27 mouse cellular contexts compared by ENCODE assay signal in genomic region chr15:96632201-96632600, GRCm38 (mm10). TPM values are rescaled to one million over a fixed set of nuclear protein-coding genes. Genes with fewer than 3 reads are reported as not detected.
DNase-seq lines count a peak whose midpoint lies in the region; ATAC-seq and TF ChIP-seq lines count a peak whose summit lies in the region.
"Had no signal": no experiment of that assay in that cellular context is flagged by ENCODE, and none has a peak within 500 bp of the region (broad histone marks: within the 10 kb centered on the region; RNA-seq: fewer than 3 reads in every experiment).

No protein-coding gene starts in this region.

- H3K4me1 ChIP-seq in liver, embryonic 14.5 days (replicated peaks; ENCODE audit: control insufficient read depth in 2 of 2, insufficient read depth in 2 of 2, low read length in 1 of 2): 0 out of 4 replicates have a peak, but pooled peaks cover 0 to under 1% of the 10 kb centered on the region in 2 experiments
- peaks cover 18% of the 10 kb centered on the region for H3K4me1 ChIP-seq in liver, embryonic 12.5 days
- H3K4me1 ChIP-seq in E14TG2a.4 (replicated peaks; ENCODE audit: low read depth, low read length): peaks cover 77% of the 10 kb centered on the region
- H3K4me1 ChIP-seq in bone marrow, adult 2 months (ENCODE audit: control insufficient read depth, insufficient read depth, low read length): peaks cover 2% of the 10 kb centered on the region; the same call in 1 of the 2 replicates
- no peaks in the 10 kb centered on the region for H3K4me1 ChIP-seq in forebrain, embryonic 10.5 days

- no peak for ATAC-seq in liver, embryonic 14.5 days (ENCODE audit: insufficient read depth)
- ATAC-seq in liver, embryonic 12.5 days: no peak
- ATAC-seq: forebrain, postnatal 0 days; hindbrain, postnatal 0 days; intestine, embryonic 15.5 days; midbrain, embryonic 13.5 days had no signal

- TF ChIP-seq POLR2A in bone marrow, adult 2 months (IDR thresholded peaks at IDR 0.05; ENCODE audit: borderline replicate concordance, control insufficient read depth, low read depth, low read length): no peak

- DNase-seq in liver, embryonic 14.5 days (ENCODE audit: low read depth in 3 of 3, low spot score in 3 of 3): no peak
- peak; percentile 41 for DNase-seq in ES-CJ7 (ENCODE audit: low read depth, low spot score)
- no peak for DNase-seq in forebrain, embryonic 10.5 days (ENCODE audit: extremely low spot score, low spot score)
- no peak for DNase-seq in layer of hippocampus, postnatal 14 days (ENCODE audit: low spot score in 2 of 2)
- DNase-seq: adrenal gland, postnatal 14 days; B cell, adult 2 months; cerebellum, adult 2 months; forebrain, postnatal 0 days; gastrocnemius, postnatal 10 days; kidney, adult 2 months; kidney, postnatal 4 days; liver, embryonic 13.5 days; right cerebral cortex, postnatal 25 days; thymus, postnatal 4 days had no signal

- no peak overlapping the region for H3K4me3 ChIP-seq in liver, embryonic 14.5 days (ENCODE audit: insufficient read depth in 1 of 2, low read depth in 2 of 2, low read length in 2 of 2)
- no peak overlapping the region for H3K4me3 ChIP-seq in liver, embryonic 12.5 days
- H3K4me3 ChIP-seq in E14TG2a.4 (replicated peaks; ENCODE audit: low read length): no peak overlapping the region
- no peak overlapping the region for H3K4me3 ChIP-seq in bone marrow, adult 2 months (replicated peaks; ENCODE audit: control insufficient read depth, low read depth, low read length)
- no peak overlapping the region for H3K4me3 ChIP-seq in forebrain, embryonic 10.5 days
- H3K4me3 ChIP-seq: erythroblast, embryonic 14.5 days; forebrain, embryonic 12.5 days; heart, embryonic 15.5 days; intestine, embryonic 15.5 days; limb, embryonic 13.5 days; liver, embryonic 13.5 days; lung, embryonic 15.5 days; midbrain, embryonic 13.5 days had no signal

- TF ChIP-seq CTCF in liver, embryonic 14.5 days (IDR thresholded peaks at IDR 0.05; ENCODE audit: low read depth): peak; percentile 9; the same call in 1 of the 2 replicates
- TF ChIP-seq CTCF in E14TG2a.4 (conservative IDR thresholded peaks at IDR 0.05; ENCODE audit: low read length): peak; percentile 51
- TF ChIP-seq CTCF in bone marrow, adult 2 months (IDR thresholded peaks at IDR 0.05; ENCODE audit: control insufficient read depth, insufficient read depth, low read length): 0 out of 2 replicates have a peak, but pooled peaks have one; percentile 6

- H3K27ac ChIP-seq in liver, embryonic 14.5 days: no peak overlapping the region
- no peak overlapping the region for H3K27ac ChIP-seq in liver, embryonic 12.5 days
- no peak overlapping the region for H3K27ac ChIP-seq in bone marrow, adult 2 months (ENCODE audit: control insufficient read depth, insufficient read depth, low read depth, low read length, poor library complexity)
- no peak overlapping the region for H3K27ac ChIP-seq in forebrain, embryonic 10.5 days
- H3K27ac ChIP-seq: forebrain, embryonic 12.5 days; heart, embryonic 15.5 days; hindbrain, postnatal 0 days; intestine, embryonic 15.5 days; kidney, postnatal 0 days; limb, embryonic 13.5 days; liver, embryonic 13.5 days; lung, embryonic 15.5 days; macrophage; midbrain, embryonic 13.5 days had no signal

- H3K9me3 ChIP-seq in liver, embryonic 14.5 days (ENCODE audit: control insufficient read depth, low read length): peaks cover 2% of the 10 kb centered on the region; the same call in 1 of the 2 replicates
- no peaks in the 10 kb centered on the region for H3K9me3 ChIP-seq in liver, embryonic 12.5 days (replicated peaks)
- H3K9me3 ChIP-seq in E14TG2a.4 (ENCODE audit: low read length): no peaks in the 10 kb centered on the region
- H3K9me3 ChIP-seq in forebrain, embryonic 10.5 days: peaks cover 63% of the 10 kb centered on the region
- H3K9me3 ChIP-seq: heart, embryonic 15.5 days; intestine, embryonic 15.5 days; lung, embryonic 15.5 days had no signal

- H3K9ac ChIP-seq in liver, embryonic 14.5 days (replicated peaks): no peak overlapping the region
- no peak overlapping the region for H3K9ac ChIP-seq in liver, embryonic 12.5 days
- H3K9ac ChIP-seq: forebrain, embryonic 12.5 days; forebrain, postnatal 0 days; heart, embryonic 15.5 days; intestine, embryonic 15.5 days; limb, embryonic 13.5 days; liver, embryonic 13.5 days; lung, embryonic 15.5 days; midbrain, embryonic 13.5 days had no signal

- no peak for TF ChIP-seq EP300 in liver, embryonic 14.5 days (IDR thresholded peaks at IDR 0.05; ENCODE audit: low read depth)

- WGBS in liver, embryonic 14.5 days (ENCODE audit: insufficient replicate concordance): 77% methylated on average over 5 of the region's 5 CpGs
- WGBS in liver, embryonic 12.5 days (ENCODE audit: insufficient replicate concordance): 88% methylated on average over 5 of the region's 5 CpGs
- WGBS in bone marrow, adult 2 months: 92% methylated on average over 5 of the region's 5 CpGs
- 94% methylated on average over 5 of the region's 5 CpGs for WGBS in forebrain, embryonic 10.5 days

- H3K36me3 ChIP-seq in liver, embryonic 14.5 days (replicated peaks; ENCODE audit: control insufficient read depth, insufficient read depth, low read depth): no peaks in the 10 kb centered on the region
- H3K36me3 ChIP-seq in liver, embryonic 12.5 days: peaks cover 48% of the 10 kb centered on the region
- H3K36me3 ChIP-seq in E14TG2a.4 (ENCODE audit: insufficient read depth, low read length): peaks cover 42% of the 10 kb centered on the region
- H3K36me3 ChIP-seq in forebrain, embryonic 10.5 days (replicated peaks): peaks cover 100% of the 10 kb centered on the region

- H3K4me2 ChIP-seq in liver, embryonic 14.5 days (ENCODE audit: low read depth): no peak overlapping the region
- H3K4me2 ChIP-seq in liver, embryonic 12.5 days: no peak overlapping the region
- H3K4me2 ChIP-seq: forebrain, embryonic 12.5 days; heart, embryonic 15.5 days; intestine, embryonic 15.5 days; limb, embryonic 13.5 days; liver, embryonic 13.5 days; lung, embryonic 15.5 days; midbrain, embryonic 13.5 days had no signal

- H3K27me3 ChIP-seq in liver, embryonic 14.5 days (ENCODE audit: control insufficient read depth, insufficient read depth, low read length): no peaks in the 10 kb centered on the region
- no peaks in the 10 kb centered on the region for H3K27me3 ChIP-seq in liver, embryonic 12.5 days (replicated peaks)
- no peaks in the 10 kb centered on the region for H3K27me3 ChIP-seq in E14TG2a.4 (ENCODE audit: insufficient read depth, low read length)
- H3K27me3 ChIP-seq in forebrain, embryonic 10.5 days (ENCODE audit: poor library complexity, severe bottlenecking): no peaks in the 10 kb centered on the region
- H3K27me3 ChIP-seq: forebrain, embryonic 12.5 days; heart, embryonic 15.5 days; intestine, embryonic 15.5 days; limb, embryonic 13.5 days; liver, embryonic 13.5 days; lung, embryonic 15.5 days; midbrain, embryonic 13.5 days had no signal

RNA-seq across cellular contexts. Expression of gene Slc38a1, which starts 10.5 kb away (rescaled TPM):
- polyA plus RNA-seq in liver, embryonic 14.5 days (2012; rRNA removed): 5.7 and 9.3 TPM in 2 replicates
- polyA plus RNA-seq in liver, embryonic 14.5 days (2014; fragmentation: Nextera tagmentation; extraction: Ambion mirVana): 15.1 and 15.5 TPM in 2 replicates
- 41.1 and 43.1 TPM in 2 replicates for polyA plus RNA-seq in liver, embryonic 12.5 days (2016; fragmentation: Nextera tagmentation; extraction: Ambion mirVana)
- 9.3 and 17.0 TPM in 2 replicates for polyA plus RNA-seq in bone marrow, adult 2 months (2011; ENCODE audit: insufficient read depth, insufficient read length, low replicate concordance, missing spikeins)
- 127 and 138 TPM in 2 replicates for polyA plus RNA-seq in forebrain, embryonic 10.5 days (2016; fragmentation: Nextera tagmentation; extraction: Ambion mirVana)
- 10 to 100 TPM; 78.7 to 80.0 TPM for total RNA-seq in layer of hippocampus, postnatal 14 days (2021)
